Mouse (Mus musculus) liver, adult 2 months (tissue): ENCODE results near the gene Gm13030.

Experiments
- CTCF ChIP-seq: fragments of 200-500 bp; IDR thresholded peaks from 2 replicates; pipeline ENCODE4 v1.5.1; 2011; ENCODE audit warnings: low read depth, low read length, control low read depth
- POLR2A ChIP-seq: fragments of 200-500 bp; IDR thresholded peaks from 2 replicates; pipeline ENCODE4 v1.6.1; 2011; ENCODE audit warnings: low read length, control low read depth; ENCODE audit not compliant: insufficient read depth; ENCODE audit errors: extremely low read depth

DNA sequence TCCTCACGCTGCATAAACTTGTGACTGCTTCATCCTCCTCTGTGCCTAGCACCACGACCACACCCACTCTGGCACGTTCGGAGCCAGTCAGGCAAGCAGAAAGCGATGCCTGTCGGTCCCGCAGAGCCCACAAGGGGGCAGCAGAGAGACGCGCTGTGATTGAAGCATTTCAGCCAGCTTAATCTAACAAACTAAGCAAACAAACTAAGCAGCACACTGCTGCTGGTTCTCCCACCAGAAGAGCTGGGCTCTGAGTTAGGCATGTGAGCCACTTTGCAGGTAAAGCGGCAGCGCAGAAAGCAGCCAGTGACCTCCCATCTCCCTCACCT lies 48.3 kb upstream of the Gm13030 start:
- TF ChIP-seq CTCF (peak; percentile 100), POLR2A (no peak)
